ENCODE assay signal across 18 mouse cellular contexts in genomic region chr2:3150324-3150723, GRCm38 (mm10).
"Had no signal": no experiment of that assay in that cellular context is flagged by ENCODE, and none has a peak within 500 bp of the region (broad histone marks: within the 10 kb centered on the region; RNA-seq: fewer than 3 reads in every experiment).

No protein-coding gene starts in this region.

- H3K27me3 ChIP-seq: liver, embryonic 12.5 days; midbrain, embryonic 12.5 days; neural tube, embryonic 13.5 days; neural tube, embryonic 15.5 days had no signal

- H3K4me2 ChIP-seq: liver, embryonic 12.5 days; lung, embryonic 14.5 days; midbrain, embryonic 12.5 days; neural tube, embryonic 13.5 days; neural tube, embryonic 15.5 days had no signal

- H3K9me3 ChIP-seq: liver, embryonic 12.5 days; midbrain, embryonic 10.5 days; midbrain, embryonic 12.5 days; neural tube, embryonic 13.5 days; neural tube, embryonic 15.5 days had no signal

- H3K4me3 ChIP-seq: liver, embryonic 12.5 days; midbrain, embryonic 10.5 days; midbrain, embryonic 12.5 days; myocyte; neural tube, embryonic 13.5 days; neural tube, embryonic 15.5 days had no signal

- H3K4me1 ChIP-seq: liver, embryonic 12.5 days; midbrain, embryonic 12.5 days had no signal

- H3K27ac ChIP-seq: liver, embryonic 12.5 days; liver, embryonic 14.5 days; midbrain, embryonic 10.5 days; midbrain, embryonic 12.5 days; neural tube, embryonic 13.5 days; neural tube, embryonic 15.5 days had no signal

- DNase-seq: lung, embryonic 14.5 days; lung, postnatal 14 days; lung, postnatal 4 days; midbrain, embryonic 14.5 days; right cerebral cortex, postnatal 25 days; right cerebral cortex, postnatal 4 days; spleen, adult 18-20 months; thymus, adult 18-20 months; thymus, postnatal 14 days; thymus, postnatal 36 days had no signal

- ATAC-seq: liver, embryonic 12.5 days; midbrain, embryonic 16.5 days had no signal

- H3K36me3 ChIP-seq: liver, embryonic 12.5 days; midbrain, embryonic 12.5 days; neural tube, embryonic 15.5 days had no signal

- H3K9ac ChIP-seq: liver, embryonic 12.5 days; liver, embryonic 14.5 days; lung, embryonic 14.5 days; midbrain, embryonic 12.5 days; neural tube, embryonic 13.5 days; neural tube, embryonic 15.5 days had no signal
